Mouse (Mus musculus) v-Abl transformed pro-B cells (cell line): ENCODE measurements around the gene Cpeb1.
"Not testable (repeated sequence)": the region's sequence is repeated elsewhere in the genome, so short reads cannot be mapped to it uniquely, and the experiment has no call there.

Experiments used
- in situ Hi-C, 2 experiments: fragments of 400-800 bp; cut with MboI; formaldehyde crosslinking; loops; one replicate each; pipeline ENCODE4 v1.15.1; 2025; ENCODE audit not compliant: unreplicated experiment in 2 of 2

Gene Cpeb1

GRCm38 (mm10) chr7:81455155-81455651 lies at the start of gene Cpeb1:
Gene Cpeb1 (minus strand): TSS chr7:81455465.
- in situ Hi-C loops = no loop called here

GRCm38 (mm10) chr7:81501050-81501449 lies 45.8 kb upstream of the Cpeb1 start:
- in situ Hi-C loops = no loop called here

- in situ Hi-C loops = no loop called here
Measured at GRCm38 (mm10) chr7:81498181-81498580, 42.9 kb upstream of the Cpeb1 start, which contains the start of gene BC048679. Gene BC048679 (minus strand): TSS chr7:81498281.

- in situ Hi-C loops = no loop called here
Measured at GRCm38 (mm10) chr7:81497171-81497570, 41.9 kb upstream of the Cpeb1 start.

- in situ Hi-C loops = no loop called here
Measured at GRCm38 (mm10) chr7:81493331-81494021, 38.2 kb upstream of the Cpeb1 start, which contains the start of gene Ap3b2. Gene Ap3b2 (minus strand): TSS chr7:81493925.

DNA sequence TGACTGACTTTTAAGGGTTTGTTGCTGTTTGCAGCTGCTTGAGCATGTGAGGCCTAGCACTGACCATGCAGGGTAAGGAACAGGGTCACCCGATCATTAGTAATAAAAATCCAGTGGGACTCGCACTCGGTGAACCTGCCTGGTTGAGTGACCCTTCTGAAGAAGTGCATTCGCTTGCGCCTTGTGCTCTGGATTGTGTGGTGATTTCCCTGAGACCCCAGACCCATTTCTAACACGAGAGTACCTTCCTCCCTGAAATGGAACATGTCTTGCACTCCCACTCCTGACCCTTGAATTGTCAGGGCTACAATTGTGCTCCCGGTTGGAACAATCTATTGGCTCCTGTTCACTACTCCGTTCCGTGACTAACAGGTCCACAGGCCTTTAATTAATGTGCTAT lies 37.4 kb upstream of the Cpeb1 start:
- in situ Hi-C loops = no loop called here

- in situ Hi-C loops = no loop called here
Measured at GRCm38 (mm10) chr7:81489649-81490048, 34.4 kb upstream of the Cpeb1 start.

DNA sequence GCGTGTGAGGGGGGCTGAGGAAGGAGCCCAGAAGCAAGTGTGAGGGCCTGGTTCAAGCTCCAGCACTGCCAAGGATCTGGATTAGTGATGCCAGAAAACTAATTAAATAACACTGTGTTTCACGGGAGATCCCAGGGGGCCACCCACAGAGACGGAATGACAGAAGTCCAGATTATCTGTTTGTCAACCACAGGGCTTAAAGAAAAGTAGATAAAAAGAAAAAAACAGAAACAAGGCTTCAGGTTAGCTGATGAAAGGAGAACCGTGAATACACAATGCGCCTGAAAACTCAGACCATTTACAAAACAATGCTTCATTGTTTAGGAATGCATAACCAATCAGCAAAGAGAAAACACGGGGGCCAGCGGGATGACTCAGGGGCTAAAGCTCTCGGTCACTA lies 25.5 kb upstream of the Cpeb1 start:
- in situ Hi-C loops = no loop called here

DNA sequence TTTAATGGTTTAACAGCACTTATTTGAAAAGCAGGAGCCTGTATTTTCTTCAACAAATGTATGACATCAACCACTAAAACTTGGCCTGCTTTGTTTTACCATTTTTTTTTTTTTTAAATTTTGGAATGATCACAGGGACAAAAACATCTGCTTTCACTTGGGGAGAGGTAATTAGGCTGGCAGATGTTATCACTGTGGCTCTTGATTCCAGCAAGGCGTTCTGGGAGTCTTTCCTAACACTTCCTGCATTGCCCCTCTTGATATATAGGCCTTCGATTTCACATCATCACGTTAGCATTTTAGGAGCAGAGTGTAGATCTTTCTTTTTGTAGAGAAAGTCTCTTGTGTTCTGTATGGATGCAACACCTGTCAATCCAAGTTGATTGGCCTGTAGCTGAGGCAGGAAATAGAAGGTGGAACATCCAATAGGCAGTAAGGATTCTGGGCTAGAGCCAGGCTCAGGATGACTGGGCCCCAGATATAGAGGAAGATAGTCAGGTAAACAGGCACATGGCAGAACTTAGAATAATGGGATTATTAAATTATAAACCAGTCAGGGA lies 24.3 kb upstream of the Cpeb1 start:
- in situ Hi-C loops = no loop called here

- in situ Hi-C loops = not testable (repeated sequence)
Measured at GRCm38 (mm10) chr7:81478261-81478660, 23.0 kb upstream of the Cpeb1 start.

DNA sequence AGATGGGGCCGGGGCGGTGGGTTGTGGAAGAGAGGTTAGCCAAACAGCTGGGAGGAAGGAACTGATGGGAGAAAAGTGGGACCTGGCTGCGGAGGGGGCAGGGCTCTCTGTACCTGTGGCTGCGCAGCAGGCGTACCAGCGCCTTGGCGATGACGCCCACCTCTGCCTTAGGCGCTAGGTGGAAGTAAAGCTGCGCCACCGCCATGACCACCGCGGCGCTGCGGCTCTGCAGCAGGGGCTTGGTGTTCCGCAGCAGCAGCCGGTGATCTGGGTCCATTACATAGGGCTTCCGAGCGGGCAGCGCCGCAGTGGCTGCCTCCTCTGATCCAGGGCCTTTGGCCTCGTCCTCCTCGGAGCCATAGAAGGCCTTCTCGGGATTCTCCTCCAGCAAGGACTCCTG lies 21.6 kb upstream of the Cpeb1 start:
- in situ Hi-C loops = no loop called here

DNA sequence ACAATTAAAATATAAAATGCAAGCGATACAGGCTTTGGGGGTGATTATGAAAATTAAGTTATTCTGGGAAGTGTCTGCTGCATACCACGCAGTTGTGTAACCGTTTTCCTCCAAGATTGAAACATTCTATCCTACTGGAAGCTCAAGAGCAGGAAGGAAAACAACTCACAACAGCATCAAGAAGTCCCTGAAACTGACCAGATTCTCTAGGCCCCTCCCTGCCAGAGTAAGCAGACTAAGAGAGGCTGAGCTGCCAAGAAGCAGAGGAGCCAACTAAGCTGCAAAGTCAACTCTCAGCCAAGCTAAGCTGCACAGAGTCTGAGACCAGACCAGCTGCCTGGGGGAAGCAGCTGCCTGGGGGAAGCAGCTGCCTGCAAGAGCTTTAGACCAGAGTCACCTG lies 20.0 kb upstream of the Cpeb1 start:
- in situ Hi-C loops = no loop called here

- in situ Hi-C loops = no loop called here
Measured at GRCm38 (mm10) chr7:81464906-81465450, 9.7 kb upstream of the Cpeb1 start.

- in situ Hi-C loops = no loop called here
Measured at GRCm38 (mm10) chr7:81464116-81464515, 8.9 kb upstream of the Cpeb1 start.

DNA sequence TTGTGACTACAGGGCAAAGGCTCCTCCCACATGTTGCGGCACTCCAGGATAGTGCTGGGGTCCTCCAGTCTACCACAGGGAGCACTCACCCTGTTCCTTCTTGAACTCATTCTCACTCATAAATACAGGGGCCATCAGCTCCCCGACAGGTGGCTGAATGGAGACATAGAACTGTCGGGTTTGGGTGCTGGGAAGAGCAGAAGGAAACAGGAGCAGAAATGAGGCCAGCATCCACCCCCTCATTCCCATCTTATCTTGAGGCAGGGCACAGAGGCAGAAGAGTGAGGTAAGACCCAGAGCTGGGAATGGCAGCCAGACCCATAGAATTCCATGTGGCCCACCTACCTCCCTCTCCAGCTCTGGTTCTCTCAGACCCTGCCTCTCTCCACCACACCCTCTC lies 7.5 kb upstream of the Cpeb1 start:
- in situ Hi-C loops = no loop called here

- in situ Hi-C loops = no loop called here
Measured at GRCm38 (mm10) chr7:81454331-81455039, 780 bp downstream of the Cpeb1 start.

DNA sequence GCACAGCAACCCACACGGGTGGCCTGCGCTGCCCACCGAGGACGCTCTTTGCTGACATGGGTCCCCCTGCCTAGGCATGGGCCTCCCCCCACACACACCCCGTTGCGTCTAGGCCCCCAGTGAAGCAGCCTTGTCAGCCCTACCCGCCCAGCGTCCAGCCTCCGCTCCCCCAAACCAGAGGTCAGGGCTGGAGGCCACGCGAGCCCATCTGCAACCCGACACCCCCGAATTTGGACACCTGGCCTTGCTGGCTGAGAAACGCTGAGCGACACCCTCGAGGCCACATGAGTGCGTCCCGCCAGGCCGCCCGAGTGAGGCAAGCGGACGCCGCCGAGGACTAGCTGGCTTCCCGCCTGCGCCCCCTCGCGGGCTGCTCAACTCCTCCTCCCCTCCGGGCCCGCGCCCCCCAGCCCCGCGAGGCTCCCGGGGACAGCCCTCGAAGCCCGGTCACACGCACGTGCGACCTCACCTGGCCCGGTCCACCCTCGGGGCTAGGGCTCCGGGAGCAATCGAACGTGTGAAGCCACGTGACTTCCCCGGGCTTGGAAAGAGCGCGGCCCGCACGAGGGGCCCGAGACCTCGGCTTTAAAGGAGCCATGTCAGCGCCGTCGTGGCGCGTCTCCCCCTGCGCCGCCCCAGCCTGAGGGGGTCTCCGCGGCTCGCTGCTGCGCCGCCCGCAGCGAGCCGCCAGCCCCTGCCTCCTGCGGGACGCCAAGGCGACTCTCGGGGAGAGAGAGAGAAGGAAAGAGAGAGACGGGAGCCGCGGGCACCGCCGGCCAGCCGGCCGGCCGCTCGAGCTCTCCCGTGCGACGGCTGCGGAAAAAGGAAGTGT lies 1.6 kb downstream of the Cpeb1 start:
- in situ Hi-C loops = no loop called here

DNA sequence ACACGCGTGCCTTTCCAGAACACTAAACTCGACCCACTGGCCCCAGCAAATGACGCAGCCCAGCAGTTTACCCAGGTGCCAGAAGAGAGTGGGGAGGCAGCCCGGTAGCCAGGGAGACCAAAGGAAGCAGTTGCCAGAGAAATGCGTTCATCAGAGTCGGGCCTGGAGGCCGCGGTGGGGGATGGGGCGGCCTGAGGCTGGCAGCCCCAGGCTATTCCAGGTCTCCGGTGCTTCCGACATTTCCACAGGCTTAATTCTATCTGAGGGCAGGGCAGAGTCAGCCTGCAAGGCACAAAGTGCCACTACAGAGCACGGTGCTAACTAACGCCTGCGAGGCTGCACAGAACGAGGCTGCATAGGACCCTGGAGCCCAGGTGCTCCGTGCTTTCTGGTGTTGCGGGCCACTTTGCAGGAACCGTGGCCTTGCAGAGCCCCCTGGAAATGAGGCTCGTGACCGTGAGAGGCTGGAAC lies 2.3 kb downstream of the Cpeb1 start:
- in situ Hi-C loops = no loop called here

GRCm38 (mm10) chr7:81398957-81399356 lies 56.3 kb downstream of the Cpeb1 start:
- in situ Hi-C loops = loop anchor here (5.0 to 25.0 kb wide), 5 partner anchors 223 to 866 kb away; partner anchors contain the start of gene 3110040N11Rik (in 2 of the 2)

DNA sequence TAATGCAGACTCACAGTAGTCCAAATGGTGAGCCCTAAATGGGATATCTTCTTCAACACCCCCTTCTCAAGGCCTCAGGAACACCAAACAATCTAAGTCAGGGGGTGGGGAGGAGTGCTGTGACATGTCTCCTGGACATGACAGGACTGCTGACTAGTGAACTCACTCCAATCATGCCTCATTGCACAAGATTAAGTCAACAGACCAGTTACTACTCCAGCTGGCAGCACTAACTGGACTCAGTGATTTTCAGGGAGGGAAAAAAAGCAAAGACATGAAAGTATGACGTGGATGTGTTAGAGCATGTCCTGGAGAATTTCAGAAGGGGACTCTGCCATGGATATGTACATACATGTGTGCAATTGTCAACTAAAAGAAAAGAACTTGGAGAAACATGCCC lies 75.9 kb downstream of the Cpeb1 start:
- in situ Hi-C loops = loop anchor here in 1 of 2 experiments (25.0 kb wide), 1 partner anchor 733 kb away; no protein-coding TSS in a partner anchor
